Mouse (Mus musculus): ENCODE results near the gene Ccdc184.
A peak's percentile ranks its signal among the peaks of the same experiment; 100 is the strongest.

The Ccdc184 gene

GRCm38 (mm10) chr15:98166963-98167644, at the start of gene Ccdc184:
Gene Ccdc184, plus strand, starts transcription at chr15:98167158.
- DNase-seq (ENCODE audit: low spot score) = peak; percentile 69

GRCm38 (mm10) chr15:98119363-98119762, 47.6 kb upstream of the Ccdc184 start:
- no peak for DNase-seq (ENCODE audit: low spot score)

GRCm38 (mm10) chr15:98120831-98121230, 46.1 kb upstream of the Ccdc184 start:
- no peak for DNase-seq (ENCODE audit: low spot score)

GRCm38 (mm10) chr15:98131001-98131400, 36.0 kb upstream of the Ccdc184 start:
- DNase-seq (ENCODE audit: low spot score) = no peak

GRCm38 (mm10) chr15:98131451-98131850, 35.5 kb upstream of the Ccdc184 start:
- DNase-seq (ENCODE audit: low spot score) = no peak

GRCm38 (mm10) chr15:98131942-98132655, 34.9 kb upstream of the Ccdc184 start:
- DNase-seq (ENCODE audit: low spot score) = no peak

- no peak for DNase-seq (ENCODE audit: low spot score)
These were observed 33.5 kb upstream of the Ccdc184 start for GRCm38 (mm10) chr15:98133471-98133870.

GRCm38 (mm10) chr15:98134034-98134433, 32.9 kb upstream of the Ccdc184 start:
- DNase-seq (ENCODE audit: low spot score) = no peak

- DNase-seq (ENCODE audit: low spot score) = no peak
These were observed 32.3 kb upstream of the Ccdc184 start for GRCm38 (mm10) chr15:98134666-98135065.

GRCm38 (mm10) chr15:98135671-98136070, 31.3 kb upstream of the Ccdc184 start:
- DNase-seq (ENCODE audit: low spot score) = no peak

- DNase-seq (ENCODE audit: low spot score) = no peak
These were observed 30.1 kb upstream of the Ccdc184 start for GRCm38 (mm10) chr15:98136871-98137270.

GRCm38 (mm10) chr15:98139763-98140162, 27.2 kb upstream of the Ccdc184 start:
- DNase-seq (ENCODE audit: low spot score) = peak; percentile 33

- DNase-seq (ENCODE audit: low spot score) = no peak
These were observed 26.1 kb upstream of the Ccdc184 start for GRCm38 (mm10) chr15:98140809-98141208.

GRCm38 (mm10) chr15:98142515-98142914, 24.4 kb upstream of the Ccdc184 start:
- no peak for DNase-seq (ENCODE audit: low spot score)

GRCm38 (mm10) chr15:98144861-98145507, 22.0 kb upstream of the Ccdc184 start:
- DNase-seq (ENCODE audit: low spot score) = peak; percentile 40

- DNase-seq (ENCODE audit: low spot score) = peak; percentile 98
These were observed 21.3 kb upstream of the Ccdc184 start for GRCm38 (mm10) chr15:98145559-98146181.

GRCm38 (mm10) chr15:98148356-98148755, 18.6 kb upstream of the Ccdc184 start:
- peak; percentile 46 for DNase-seq (ENCODE audit: low spot score)

GRCm38 (mm10) chr15:98149166-98149602, 17.8 kb upstream of the Ccdc184 start:
- peak; percentile 51 for DNase-seq (ENCODE audit: low spot score)

GRCm38 (mm10) chr15:98152916-98153315, 14.0 kb upstream of the Ccdc184 start:
- no peak for DNase-seq (ENCODE audit: low spot score)

GRCm38 (mm10) chr15:98153625-98154024, 13.3 kb upstream of the Ccdc184 start:
- DNase-seq (ENCODE audit: low spot score) = peak; percentile 84

- no peak for DNase-seq (ENCODE audit: low spot score)
These were observed 12.8 kb upstream of the Ccdc184 start for GRCm38 (mm10) chr15:98154146-98154545.

- no peak for DNase-seq (ENCODE audit: low spot score)
These were observed 12.3 kb upstream of the Ccdc184 start for GRCm38 (mm10) chr15:98154631-98155030.

Data from MN1 (cell line).